Mouse (Mus musculus) inflammation-experienced regulatory T-cells, adult 6 months (primary cell): ENCODE measurements around the gene Gmip. TPM values are rescaled to one million over a fixed set of nuclear protein-coding genes. Genes with fewer than 3 reads are reported as not detected.

Experiments used
- ATAC-seq: one replicate; pipeline ENCODE4 v1.8.0; 2017
- polyA plus RNA-seq, 3 experiments: library from polyadenylated mRNA; unstranded; fragments of 100-300 nt; shearing (Covaris generic); gene quantifications; one replicate each; pipeline ENCODE4 v1.2.1; 2017

The Gmip gene
- polyA plus RNA-seq, 3 experiments from 2014 or later: 53.2 to 105 (median 79.3) TPM

DNA sequence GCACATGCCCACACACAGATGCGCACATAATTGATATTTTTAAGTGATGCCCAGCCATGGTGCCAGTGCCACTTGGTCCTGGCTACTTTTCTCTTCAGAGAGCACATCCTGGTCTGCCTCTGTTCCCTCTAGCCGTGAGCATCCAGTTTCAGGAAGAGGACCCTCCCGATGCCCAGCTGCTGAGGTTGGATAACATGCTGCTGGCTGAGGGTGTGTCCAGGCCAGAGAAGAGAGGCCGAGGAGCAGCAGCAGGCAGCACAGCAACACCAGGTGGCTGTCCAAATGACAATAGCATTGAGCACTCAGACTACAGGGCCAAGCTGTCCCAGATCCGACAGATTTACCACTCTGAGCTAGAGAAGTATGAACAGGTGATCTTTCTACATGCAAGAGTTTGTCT is 55.7 kb downstream of the Gmip start:
- no peak for ATAC-seq

DNA sequence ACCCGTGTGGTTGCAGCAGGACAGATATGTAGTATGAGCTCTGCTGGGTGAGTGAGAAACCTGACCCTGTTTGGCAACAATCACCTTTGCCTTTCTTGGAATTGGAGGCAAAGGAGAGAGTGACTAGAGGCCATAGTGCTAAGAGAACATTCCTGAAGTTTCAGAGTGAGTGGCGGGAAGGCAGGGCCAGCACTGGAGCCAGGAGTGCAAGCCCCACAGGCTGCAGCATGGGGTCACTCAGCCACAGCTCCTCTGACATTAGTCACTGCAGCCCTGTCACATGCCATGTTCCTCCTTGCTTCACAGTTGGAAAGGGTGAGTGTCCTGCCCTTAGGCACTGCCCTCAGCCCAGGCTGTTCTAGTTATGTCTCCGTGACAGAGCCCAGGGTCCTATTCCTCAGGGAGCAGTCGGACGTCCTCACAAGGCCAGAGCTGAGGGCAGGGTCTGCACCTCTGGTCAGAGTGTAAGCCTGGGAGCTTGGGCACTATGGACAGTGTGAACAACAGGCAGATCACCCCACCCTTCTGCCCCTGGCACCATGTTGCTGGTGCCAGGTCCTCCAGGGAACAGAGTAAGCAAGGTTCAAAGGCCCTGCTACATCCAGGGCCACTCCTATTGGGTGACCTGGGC is 59.3 kb downstream of the Gmip start:
- ATAC-seq: no peak

- no peak for ATAC-seq
Observed at GRCm38 (mm10) chr8:69870003-69870765, 61.7 kb downstream of the Gmip start.

DNA sequence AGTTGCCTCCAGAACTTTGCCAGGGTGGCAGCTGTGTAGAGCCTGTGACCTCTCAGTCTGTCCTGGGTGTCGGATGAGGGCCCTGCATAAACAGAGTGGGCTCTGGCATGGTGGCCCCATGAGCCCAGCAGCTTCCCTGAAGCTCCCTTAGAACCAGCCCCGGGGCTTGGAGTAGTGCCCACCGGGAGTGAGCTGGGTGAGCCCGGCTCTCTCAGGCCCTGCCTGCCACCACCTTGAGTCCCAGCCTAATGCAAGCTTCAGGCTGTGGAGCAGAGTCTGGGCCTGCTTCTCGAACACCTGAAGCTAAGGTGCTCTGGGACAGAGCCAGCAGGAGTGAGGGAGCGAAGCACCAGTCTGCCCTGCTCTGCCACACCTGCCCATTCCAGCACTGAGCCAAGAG is 62.4 kb downstream of the Gmip start:
- no peak for ATAC-seq

Other genes with a start within 250 kb of the Gmip start
- gene Zfp868, start 183.1 kb upstream of the Gmip start, polyA plus RNA-seq: 10 to 100 TPM; 32.3 to 43.1 (median 39.1) TPM
- under 1 TPM; 0.23 to 0.52 (median 0.25) TPM for gene Zfp964, start 154.2 kb upstream of the Gmip start, polyA plus RNA-seq
- gene Zfp869, start 98.0 kb upstream of the Gmip start, polyA plus RNA-seq: 10 to 100 TPM; 36.0 to 57.8 (median 52.2) TPM
- 1 to 10 TPM; 3.8 to 8.4 (median 7.1) TPM for gene Zfp963, start 58.7 kb upstream of the Gmip start, polyA plus RNA-seq
- gene Gm20422, start 33.8 kb upstream of the Gmip start, polyA plus RNA-seq: 1 to 10 TPM in 2 of 3 experiments, under 1 TPM in 1; 0.96 to 2.6 (median 1.4) TPM
- 10 to 100 TPM; 19.0 to 20.5 (median 20.0) TPM for gene Atp13a1, start 17.5 kb upstream of the Gmip start, polyA plus RNA-seq
- gene Zfp866, start 17.5 kb upstream of the Gmip start, polyA plus RNA-seq: 10 to 100 TPM; 14.0 to 22.5 (median 16.0) TPM
- under 1 TPM; 0.18 to 0.77 (median 0.51) TPM for gene Lpar2, start 13.8 kb downstream of the Gmip start, polyA plus RNA-seq
- gene Pbx4, start 23.8 kb downstream of the Gmip start, polyA plus RNA-seq: 10 to 100 TPM in 2 of 3 experiments, 1 to 10 TPM in 1; 7.5 to 20.8 (median 18.4) TPM
- gene Cilp2, start 79.0 kb downstream of the Gmip start, polyA plus RNA-seq: not detected
- 1 to 10 TPM in 1 of 3 experiments, under 1 TPM in 1, not detected in 1; 0.35 to 1.2 TPM for gene Tssk6, start 93.5 kb downstream of the Gmip start, polyA plus RNA-seq
- gene Ndufa13, start 93.9 kb downstream of the Gmip start, polyA plus RNA-seq: 100 to 1,000 TPM; 194 to 284 (median 245) TPM
- gene Yjefn3, start 94.0 kb downstream of the Gmip start, polyA plus RNA-seq: 1 to 10 TPM in 1 of 3 experiments, under 1 TPM in 1, not detected in 1; 0.56 to 1.1 TPM
- 10 to 100 TPM; 20.1 to 29.0 (median 23.2) TPM for gene Gatad2a, start 187.7 kb downstream of the Gmip start, polyA plus RNA-seq
- 10 to 100 TPM; 35.3 to 56.2 (median 45.5) TPM for gene Mau2, start 234.1 kb downstream of the Gmip start, polyA plus RNA-seq
- gene Sugp1, start 234.1 kb downstream of the Gmip start, polyA plus RNA-seq: 10 to 100 TPM; 38.0 to 52.9 (median 52.6) TPM